Mouse (Mus musculus) heart, adult 2 months (tissue): ENCODE measurements at regions not wholly inside any gene's neighbourhood (a gene's known extent, or its start where the extent isn't known, plus 50 kb on each side); places are given as distances from the start of the nearest gene placed in this dataset.

Experiments used
- CTCF ChIP-seq: fragments of 200-600 bp; IDR thresholded peaks from 2 replicates; pipeline ENCODE4 v1.8.1; 2022; ENCODE audit warnings: antibody characterized with exemption, mild to moderate bottlenecking, moderate library complexity
- EP300 ChIP-seq: fragments of 200-500 bp; IDR thresholded peaks from 2 replicates; pipeline ENCODE4 v1.6.1; 2011; ENCODE audit warnings: low read depth, low read length, control low read depth; ENCODE audit not compliant: insufficient read depth

GRCm38 (mm10) chr8:77804956-77805355, 80.7 kb upstream of the Ednra start:
- TF ChIP-seq EP300 (no peak), CTCF (no peak)
